Comparison of ENCODE assay signal across 8 mouse cellular contexts in genomic region chr15:83760683-83761082, GRCm38 (mm10). TPM values are rescaled to one million over a fixed set of nuclear protein-coding genes. Genes with fewer than 3 reads are reported as not detected.
DNase-seq lines count a peak whose midpoint lies in the region; ATAC-seq lines count a peak whose summit lies in the region.

No protein-coding gene starts in this region.

- 6% methylated on average over 10 of the region's 10 CpGs for WGBS in liver, embryonic 12.5 days (ENCODE audit: insufficient replicate concordance)
- 7% methylated on average over 10 of the region's 10 CpGs for WGBS in liver, embryonic 13.5 days (ENCODE audit: insufficient replicate concordance)

- 0 out of 2 replicates have a peak, but pooled peaks cover 5% of the 10 kb centered on the region for H3K27me3 ChIP-seq in liver, embryonic 12.5 days (replicated peaks)
- 0 out of 2 replicates have a peak, but pooled peaks cover 3% of the 10 kb centered on the region for H3K27me3 ChIP-seq in liver, embryonic 13.5 days

- no peak overlapping the region for H3K4me3 ChIP-seq in liver, embryonic 12.5 days
- no peak overlapping the region for H3K4me3 ChIP-seq in liver, embryonic 13.5 days (replicated peaks)

- DNase-seq in liver, result peak; percentile 31
- DNase-seq in WW6 (ENCODE audit: low read depth, low spot score), result peak; percentile 49
- DNase-seq in cerebellum, postnatal 25 days, result peak; percentile 69 to 76
- peak; percentile 6 for DNase-seq in liver, embryonic 13.5 days
- peak; percentile 60 to 71 for DNase-seq in right cerebral cortex, adult 2 months (ENCODE audit: low spot score in 2 of 2)
- no peak for DNase-seq in urinary bladder, postnatal 10 days (ENCODE audit: low spot score)

- no peak overlapping the region for H3K4me2 ChIP-seq in liver, embryonic 12.5 days
- no peak overlapping the region for H3K4me2 ChIP-seq in liver, embryonic 13.5 days

- no peak for ATAC-seq in liver, embryonic 12.5 days
- ATAC-seq in granulocyte monocyte progenitor cell, adult 5-6 weeks (replicated peaks; ENCODE audit: poor library complexity, severe bottlenecking), result peak; percentile 46; the same call in 1 of the 2 replicates
- no peak for ATAC-seq in liver, embryonic 13.5 days (ENCODE audit: low read depth)

- H3K4me1 ChIP-seq in liver, embryonic 12.5 days, result no peaks in the 10 kb centered on the region
- no peaks in the 10 kb centered on the region for H3K4me1 ChIP-seq in liver, embryonic 13.5 days (replicated peaks)

- no peak overlapping the region for H3K9ac ChIP-seq in liver, embryonic 12.5 days
- H3K9ac ChIP-seq in liver, embryonic 13.5 days, result no peak overlapping the region

- no peaks in the 10 kb centered on the region for H3K36me3 ChIP-seq in liver, embryonic 12.5 days
- H3K36me3 ChIP-seq in liver, embryonic 13.5 days, result no peaks in the 10 kb centered on the region

- H3K9me3 ChIP-seq in liver, embryonic 12.5 days (replicated peaks), result no peaks in the 10 kb centered on the region
- H3K9me3 ChIP-seq in liver, embryonic 13.5 days (replicated peaks), result no peaks in the 10 kb centered on the region

- H3K27ac ChIP-seq in liver, embryonic 12.5 days, result no peak overlapping the region
- no peak overlapping the region for H3K27ac ChIP-seq in liver, embryonic 13.5 days

RNA-seq across cellular contexts. Expression of gene Mpped1, which starts 18.6 kb away (rescaled TPM):
- polyA plus RNA-seq in liver, embryonic 12.5 days (2016; fragmentation: Nextera tagmentation; extraction: Ambion mirVana), result 0.10 and 0.11 TPM in 2 replicates
- not detected in 2 replicates for total RNA-seq in granulocyte monocyte progenitor cell, adult 5-6 weeks (2014; fragmentation: Nextera tagmentation)
- total RNA-seq in granulocyte monocyte progenitor cell, adult 5-6 weeks (2017), result not detected in 2 replicates
- polyA plus RNA-seq in liver, embryonic 13.5 days (2015; fragmentation: Nextera tagmentation; extraction: Ambion mirVana), result 0.03 and 0.05 TPM in 2 replicates

RNA-seq across cellular contexts. Expression of gene Scube1, which starts 35.9 kb away (rescaled TPM):
- polyA plus RNA-seq in liver, embryonic 12.5 days (2016; fragmentation: Nextera tagmentation; extraction: Ambion mirVana), result 0.50 and 0.72 TPM in 2 replicates
- not detected in 2 replicates for total RNA-seq in granulocyte monocyte progenitor cell, adult 5-6 weeks (2014; fragmentation: Nextera tagmentation)
- not detected in 2 replicates for total RNA-seq in granulocyte monocyte progenitor cell, adult 5-6 weeks (2017)
- 0.16 and 0.22 TPM in 2 replicates for polyA plus RNA-seq in liver, embryonic 13.5 days (2015; fragmentation: Nextera tagmentation; extraction: Ambion mirVana)
